Mouse (Mus musculus): ENCODE measurements around the gene Traf1.
A peak's percentile ranks its signal among the peaks of the same experiment; 100 is the strongest.

The Traf1 gene

DNA sequence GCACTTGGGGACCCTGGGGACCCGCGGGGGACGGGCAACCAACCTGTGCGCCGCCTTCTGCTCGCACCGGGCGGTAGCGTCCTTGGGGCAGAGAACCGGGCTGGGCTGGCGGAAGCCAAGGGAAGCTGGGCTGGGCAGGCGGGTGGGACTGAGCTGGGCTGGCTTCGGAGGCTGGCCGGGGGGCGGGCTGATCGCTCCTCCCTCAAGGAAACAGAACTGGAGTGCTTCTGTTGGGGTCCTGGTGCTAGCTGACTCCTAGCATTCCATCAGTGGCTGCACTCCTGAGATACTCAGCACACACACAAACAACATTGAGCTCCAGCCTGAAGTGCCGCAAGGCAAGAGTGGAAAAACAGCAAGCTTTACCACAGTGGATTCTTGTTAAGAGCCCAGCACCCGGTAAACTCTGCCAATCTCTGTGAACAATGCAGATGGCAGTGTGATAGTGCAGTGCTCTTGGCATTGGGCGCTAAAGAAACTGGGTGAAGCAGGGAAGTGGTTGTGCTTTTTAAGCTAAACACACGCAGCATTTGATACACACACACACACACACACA is at the start of gene Traf1:
TSS of gene Traf1 (minus strand) at position 292 of the 556 bp plus-strand sequence.
- DNase-seq, result peak; percentile 66

GRCm38 (mm10) chr2:34998956-34999355 is 37.4 kb upstream of the Traf1 start:
- no peak for DNase-seq

GRCm38 (mm10) chr2:34996506-34996905 is 34.9 kb upstream of the Traf1 start:
- no peak for DNase-seq

- DNase-seq, result no peak
Measured at GRCm38 (mm10) chr2:34993696-34994356, 32.3 kb upstream of the Traf1 start.

DNA sequence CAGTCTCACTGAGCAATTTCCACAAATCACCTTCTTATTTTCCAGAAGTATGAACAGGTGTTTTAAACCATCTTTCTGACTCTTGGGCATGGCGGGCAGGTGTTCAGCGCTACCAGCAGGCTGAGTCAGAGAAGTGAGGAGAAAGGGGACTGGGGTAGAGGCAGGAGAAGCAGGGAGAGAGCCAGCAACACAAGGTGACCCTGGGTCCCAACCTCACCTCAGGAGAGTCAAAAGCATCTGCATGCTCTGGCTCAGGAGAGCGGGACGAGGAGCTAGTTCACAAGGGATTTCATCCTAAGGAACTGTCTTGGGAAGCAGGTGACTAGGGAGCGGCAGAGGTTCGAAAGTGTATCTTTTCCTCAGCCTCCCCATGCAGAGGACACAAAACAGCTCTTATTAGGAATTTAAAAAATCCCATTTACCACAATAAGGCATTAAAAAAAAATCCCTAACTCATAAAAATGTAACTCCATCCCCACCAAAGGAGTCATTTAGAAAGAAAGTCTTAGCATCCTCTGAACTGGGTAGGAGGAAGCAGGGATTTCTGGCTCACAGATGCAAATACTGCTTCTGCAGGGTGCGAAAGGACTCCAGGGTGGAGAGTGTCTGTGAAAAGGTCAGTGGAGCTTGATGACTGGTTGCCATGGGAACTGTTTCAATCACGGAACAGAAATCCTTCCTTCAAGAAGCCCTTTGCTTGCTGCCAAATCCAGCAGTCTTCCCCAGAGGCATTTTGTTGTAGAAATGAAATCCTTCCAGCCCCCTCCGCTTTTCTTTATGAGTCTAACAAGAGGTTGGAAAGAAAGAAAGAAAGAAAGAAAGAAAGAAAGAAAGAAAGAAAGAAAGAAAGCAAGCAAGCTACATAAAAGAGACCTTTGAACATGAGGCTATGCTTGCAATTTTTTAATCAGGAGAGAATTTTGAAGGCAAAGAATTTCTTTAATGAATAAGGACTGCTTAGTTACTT is 31.4 kb upstream of the Traf1 start:
- no peak for DNase-seq

DNA sequence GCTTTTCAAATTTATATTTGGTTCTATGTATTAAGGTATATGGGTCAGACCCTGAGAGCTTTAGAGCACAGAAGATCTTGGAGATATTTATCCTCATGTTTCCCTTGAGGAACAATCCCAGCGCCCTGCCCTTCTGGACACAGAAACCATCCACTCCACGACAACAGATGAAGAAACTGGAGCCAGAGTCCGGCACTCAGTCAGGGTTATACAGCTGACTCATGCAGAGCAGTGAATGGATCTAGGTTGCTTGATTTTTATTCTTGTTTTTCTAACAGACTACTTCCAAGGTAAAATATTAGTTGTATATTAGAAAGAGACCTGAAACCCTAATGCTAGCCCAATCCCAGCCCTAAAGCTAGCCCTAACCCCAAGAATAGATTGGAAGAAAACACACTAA is 30.4 kb upstream of the Traf1 start:
- DNase-seq, result no peak

DNA sequence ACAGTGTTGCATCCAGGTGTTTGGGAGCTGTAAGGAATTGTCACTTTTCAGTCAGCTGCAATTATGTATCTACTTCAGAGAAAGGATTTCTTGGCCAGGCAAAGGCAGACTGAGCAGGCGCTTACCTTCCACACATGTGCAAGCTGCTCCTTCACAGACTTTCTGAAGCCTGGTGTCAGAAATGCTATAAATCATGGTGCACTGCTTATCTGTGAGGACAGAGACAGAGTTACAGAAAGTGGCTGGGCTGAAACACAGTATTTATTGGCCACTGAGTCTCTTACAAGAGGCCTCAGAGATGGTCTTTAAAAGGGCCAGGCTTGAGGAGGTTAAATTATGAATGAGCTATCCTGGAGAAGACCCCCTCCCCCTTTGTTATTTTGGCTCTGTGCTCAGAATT is 28.2 kb upstream of the Traf1 start:
- no peak for DNase-seq

DNA sequence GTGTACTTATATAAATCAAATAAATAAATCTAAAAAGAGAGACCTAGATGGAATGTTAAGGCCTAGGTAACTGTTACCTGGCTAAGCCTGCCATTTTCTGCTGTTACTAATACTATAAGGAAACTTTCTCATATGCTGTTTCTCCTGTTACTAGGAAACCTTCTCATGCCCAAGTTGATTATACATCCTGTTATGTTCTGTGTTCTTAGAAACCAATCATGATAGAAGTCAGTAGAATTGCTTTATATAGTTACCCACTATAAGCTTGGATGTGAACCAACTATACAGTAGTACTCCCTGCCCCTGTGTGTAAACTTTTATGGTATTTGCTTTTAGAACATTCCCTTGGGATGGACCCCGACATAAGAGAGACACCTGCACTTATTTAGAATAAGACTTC is 26.0 kb upstream of the Traf1 start:
- no peak for DNase-seq

- DNase-seq, result no peak
Measured at GRCm38 (mm10) chr2:34984885-34985284, 23.3 kb upstream of the Traf1 start.

- DNase-seq, result no peak
Measured at GRCm38 (mm10) chr2:34982906-34983698, 21.5 kb upstream of the Traf1 start.

- peak; percentile 16 for DNase-seq
Measured at GRCm38 (mm10) chr2:34982096-34982724, 20.6 kb upstream of the Traf1 start.

GRCm38 (mm10) chr2:34979459-34980011 is 18.0 kb upstream of the Traf1 start:
- DNase-seq, result no peak

DNA sequence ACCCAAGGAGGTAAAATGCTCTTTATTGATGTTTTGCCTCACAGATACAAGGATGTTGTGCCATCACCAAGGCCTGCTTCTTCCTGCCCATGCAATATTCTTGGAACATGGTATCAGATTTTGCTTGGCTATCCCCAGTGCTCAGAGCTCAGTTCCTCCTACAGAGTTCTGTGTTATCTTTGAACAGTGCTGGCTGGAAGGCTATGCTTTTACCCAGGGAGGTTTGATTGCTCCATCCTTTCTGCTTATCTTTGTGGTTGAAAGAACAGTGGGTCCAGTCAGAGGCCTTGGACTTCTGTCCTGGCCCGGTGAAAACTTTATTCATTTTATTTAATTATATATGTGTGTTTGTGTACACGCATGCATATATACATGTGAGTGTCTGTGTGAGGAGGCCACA is 16.7 kb upstream of the Traf1 start:
- DNase-seq, result no peak

DNA sequence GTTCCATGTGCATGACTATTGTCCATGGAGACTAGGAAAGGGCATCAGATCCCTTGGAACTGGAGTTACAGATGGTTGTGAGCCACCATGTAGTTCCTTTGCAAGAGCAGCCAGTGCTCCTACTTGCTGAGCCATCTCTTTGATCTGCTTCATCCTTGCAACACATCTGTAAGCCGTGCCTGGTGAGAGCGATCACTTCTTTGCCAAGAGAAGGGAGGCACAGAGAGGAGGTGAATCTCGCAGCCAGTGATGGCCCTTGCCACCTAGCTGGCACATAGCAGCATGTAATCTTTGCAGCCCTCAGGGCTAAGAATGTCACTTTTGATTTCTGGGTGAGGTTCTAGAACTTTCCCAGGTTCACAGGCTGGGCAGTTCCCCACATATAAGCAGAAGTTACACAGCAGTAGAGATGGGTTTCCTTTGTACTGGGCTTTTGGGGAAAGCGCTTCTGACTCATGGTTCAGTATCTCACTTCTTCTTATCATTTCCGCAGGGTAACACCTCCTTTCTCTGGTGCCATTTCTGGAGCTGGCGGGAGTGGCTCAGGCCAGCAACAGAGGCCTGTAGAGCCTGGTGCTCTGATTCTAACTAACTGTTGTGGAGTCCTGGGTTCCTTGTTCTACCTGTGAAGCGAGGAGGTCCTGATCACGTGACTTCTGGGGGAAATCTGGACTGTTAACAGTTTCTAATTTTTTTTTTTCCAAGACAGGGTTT is 15.5 kb upstream of the Traf1 start:
- peak; percentile 35 for DNase-seq

- DNase-seq, result peak; percentile 57
Measured at GRCm38 (mm10) chr2:34976447-34976846, 14.9 kb upstream of the Traf1 start.

DNA sequence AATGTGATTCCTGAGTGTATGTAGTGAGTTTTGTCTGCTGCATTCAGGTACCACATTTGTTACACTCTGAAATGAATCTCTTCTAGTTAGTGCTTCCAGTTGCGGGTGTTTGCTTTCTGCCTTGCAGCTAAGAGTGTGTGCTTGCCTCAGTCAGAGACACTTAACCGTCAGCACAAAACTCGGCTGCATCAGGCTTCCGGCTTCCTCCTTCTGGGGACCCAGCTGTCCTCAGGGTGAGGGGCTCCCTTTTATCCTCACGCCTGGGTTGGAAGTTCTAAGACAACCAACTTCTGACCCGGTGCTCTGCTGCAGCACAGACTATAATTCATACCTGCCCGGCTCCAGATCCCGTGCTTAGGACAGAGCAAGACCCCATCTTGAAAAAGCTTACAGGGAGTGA is 11.5 kb upstream of the Traf1 start:
- DNase-seq, result peak; percentile 54

DNA sequence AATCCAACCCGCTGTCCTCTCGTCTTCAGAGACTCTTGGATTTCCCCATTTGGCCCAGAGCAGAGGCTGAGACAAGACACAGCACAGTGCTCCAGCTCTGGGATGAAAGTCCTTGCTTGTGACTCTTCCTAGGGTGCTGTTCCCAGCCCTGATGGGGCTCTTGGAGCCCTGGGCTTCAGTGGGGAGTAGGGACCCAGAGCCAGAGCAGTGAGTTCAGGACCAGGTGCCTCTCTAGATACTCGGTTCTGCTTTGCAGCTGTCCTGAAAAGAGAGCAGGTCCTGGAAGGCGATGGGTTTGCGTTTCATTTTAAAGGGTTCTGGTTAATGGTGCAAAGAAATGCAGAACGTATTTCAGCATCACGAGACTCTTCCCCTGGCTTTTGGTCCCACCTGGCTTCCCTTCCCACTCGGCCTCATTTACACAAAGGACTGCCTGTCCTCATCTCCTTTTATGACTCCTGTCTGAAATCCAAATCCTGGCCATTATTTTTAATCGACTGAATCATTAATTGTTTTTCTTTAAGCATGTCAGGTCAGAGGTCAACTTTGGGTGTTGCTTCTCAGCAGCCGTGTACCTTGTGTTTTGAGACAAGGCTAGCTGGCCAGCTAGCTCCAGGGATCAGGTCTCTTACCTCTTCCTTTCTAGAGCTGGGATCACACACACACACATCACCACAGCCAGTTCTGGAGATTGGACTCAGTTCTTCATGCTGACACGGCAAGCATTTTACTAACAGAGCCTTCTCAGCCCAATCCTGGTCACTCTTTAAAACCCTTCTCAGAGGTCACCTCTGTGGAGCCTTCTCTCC is 9.7 kb upstream of the Traf1 start:
- DNase-seq, result no peak

DNA sequence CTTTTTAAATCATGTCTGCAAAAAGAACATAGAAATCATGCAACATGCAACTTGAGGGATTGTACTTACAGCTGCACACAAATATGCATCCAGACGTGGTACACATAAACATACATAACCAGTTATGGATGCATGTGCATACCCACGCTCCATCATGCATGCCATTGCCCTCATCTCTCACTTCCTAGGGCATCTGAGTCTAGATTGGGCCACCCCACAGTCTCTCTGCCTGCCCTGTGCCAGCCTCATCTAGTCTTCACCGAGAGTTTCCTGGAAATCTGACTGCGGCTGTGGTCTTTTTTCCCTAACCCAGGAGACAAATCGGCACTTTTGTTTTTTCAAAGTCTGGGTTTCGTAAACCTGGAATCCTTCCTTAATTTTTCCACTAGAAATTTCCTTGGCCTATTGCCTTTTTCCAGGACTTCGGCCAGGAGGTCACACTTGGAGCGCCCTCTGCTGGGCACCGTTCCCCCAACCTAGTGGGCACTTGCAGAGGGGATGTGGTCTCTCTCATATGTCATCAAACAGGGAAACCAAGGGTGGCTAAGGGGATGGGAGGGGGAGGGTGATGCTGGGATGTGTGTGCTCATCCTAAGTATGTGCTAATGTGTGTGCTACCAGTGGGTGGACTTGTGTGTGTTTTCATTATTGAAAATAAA is 8.6 kb upstream of the Traf1 start:
- peak; percentile 83 for DNase-seq

- no peak for DNase-seq
Measured at GRCm38 (mm10) chr2:34969166-34969565, 7.6 kb upstream of the Traf1 start.
